Mouse (Mus musculus): ENCODE results near the gene Aven.

Gene Aven

DNA sequence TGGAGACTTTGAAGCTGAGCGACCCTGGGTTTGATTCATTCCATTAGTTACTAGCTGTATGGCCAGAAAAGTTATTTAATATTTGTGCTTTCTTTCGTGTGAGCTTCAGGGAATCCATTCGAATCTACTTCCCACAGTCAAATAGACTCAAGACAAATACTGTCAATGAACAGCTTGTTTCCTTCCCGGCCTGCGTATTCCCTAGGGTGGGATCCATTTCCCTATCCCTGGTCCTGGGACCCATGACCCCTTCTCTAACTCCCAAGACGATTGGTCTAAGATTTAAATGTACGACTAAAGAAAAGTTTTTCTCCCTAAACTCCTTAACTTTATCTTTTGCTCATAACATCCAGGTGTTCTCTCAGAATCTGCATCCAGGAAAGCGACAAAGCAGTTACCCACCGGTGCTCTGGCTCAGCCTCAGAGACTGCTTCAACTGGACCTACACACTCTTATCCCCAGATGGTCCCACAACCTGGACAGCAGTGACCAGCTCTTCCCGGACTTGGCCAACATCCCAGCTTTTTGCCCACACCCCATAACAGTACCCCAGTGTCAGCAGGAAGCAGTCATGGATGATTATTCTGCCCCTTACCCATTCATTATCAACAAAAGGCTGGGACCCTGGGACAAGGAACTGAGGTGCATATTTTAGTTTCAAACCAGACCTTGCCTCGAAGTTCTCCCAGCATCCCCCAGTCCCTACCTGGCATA, 2.1 kb upstream of the Aven start:
- DNase-seq (ENCODE audit: low spot score in 2 of 2), result no peak

DNA sequence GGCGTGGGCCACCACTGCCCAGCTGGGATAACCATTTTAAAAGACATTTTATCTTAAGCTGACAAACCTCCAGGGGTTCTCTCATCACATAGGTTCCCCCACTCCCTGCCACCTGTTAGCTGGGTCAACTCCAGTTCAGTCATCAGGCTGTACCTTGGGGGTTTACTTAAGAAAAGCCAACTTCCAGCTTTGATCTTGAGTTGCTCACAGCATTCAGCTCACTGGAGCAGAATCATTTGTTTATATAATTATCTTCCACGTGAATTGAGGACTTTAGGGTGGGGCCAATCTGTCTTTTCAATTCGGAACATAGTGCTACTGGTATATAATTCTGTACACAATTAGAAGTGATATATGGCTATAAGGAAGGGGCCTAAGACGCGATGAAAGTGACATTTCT, 1.1 kb upstream of the Aven start:
- no peak for DNase-seq (ENCODE audit: low spot score in 2 of 2)

DNA sequence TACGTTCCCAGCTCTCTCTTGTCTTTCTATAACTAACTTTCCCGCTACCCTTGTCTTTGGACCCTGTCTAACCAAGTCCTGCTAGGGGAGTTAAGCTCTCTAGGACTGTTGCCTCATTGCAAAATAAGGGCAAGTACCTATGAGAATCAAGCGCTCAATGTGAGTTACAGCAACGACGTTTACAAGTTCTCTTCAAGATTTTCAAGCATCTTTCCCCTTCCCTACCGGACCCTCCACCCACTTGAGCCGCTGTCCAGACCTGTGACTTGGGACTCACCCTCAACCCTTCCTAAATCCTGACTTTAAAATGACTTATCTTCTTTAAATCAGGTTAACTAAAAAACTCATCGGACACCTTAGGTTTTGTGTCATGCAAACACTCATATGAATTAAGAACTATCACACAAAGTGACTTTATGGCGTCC, 321 bp upstream of the Aven start:
- DNase-seq (ENCODE audit: low spot score in 2 of 2), result no peak

DNA sequence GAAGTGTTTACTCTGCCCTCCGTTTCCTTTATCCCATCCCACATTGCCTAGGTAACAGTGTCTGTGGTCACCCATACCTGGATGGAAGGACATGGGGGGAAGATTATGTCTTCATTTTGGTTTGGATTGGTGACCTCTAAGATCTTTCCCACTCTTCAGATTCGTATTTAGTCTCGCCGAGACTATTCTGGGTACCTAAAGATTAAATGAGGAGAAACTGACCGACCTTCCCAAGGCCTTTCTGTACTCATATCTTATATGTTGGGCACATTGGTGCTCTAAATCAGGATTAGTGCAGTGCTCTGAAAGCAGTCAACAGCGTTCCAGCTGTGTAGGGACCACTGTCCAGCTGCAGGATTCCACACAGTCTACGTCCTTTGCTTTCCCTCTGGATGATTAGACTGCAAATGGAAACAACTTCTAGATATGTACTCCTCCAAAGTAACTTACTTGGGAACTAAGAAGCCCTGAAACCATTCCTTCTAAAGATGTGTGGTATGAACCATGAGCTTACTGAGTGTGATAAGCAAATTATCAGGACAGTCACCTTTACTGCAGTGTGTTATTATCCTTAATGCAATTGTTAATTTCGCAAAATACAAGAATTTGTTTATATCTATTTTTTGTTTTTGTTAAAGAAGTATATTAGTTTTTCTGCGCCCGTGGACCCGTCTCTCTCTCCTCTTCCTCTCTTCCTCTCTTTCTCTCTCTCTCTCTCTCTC, 936 bp downstream of the Aven start:
- DNase-seq (ENCODE audit: low spot score in 2 of 2), result no peak

GRCm38 (mm10) chr2:112497851-112498250, 5.1 kb downstream of the Aven start:
- no peak for DNase-seq (ENCODE audit: low spot score in 2 of 2)

DNA sequence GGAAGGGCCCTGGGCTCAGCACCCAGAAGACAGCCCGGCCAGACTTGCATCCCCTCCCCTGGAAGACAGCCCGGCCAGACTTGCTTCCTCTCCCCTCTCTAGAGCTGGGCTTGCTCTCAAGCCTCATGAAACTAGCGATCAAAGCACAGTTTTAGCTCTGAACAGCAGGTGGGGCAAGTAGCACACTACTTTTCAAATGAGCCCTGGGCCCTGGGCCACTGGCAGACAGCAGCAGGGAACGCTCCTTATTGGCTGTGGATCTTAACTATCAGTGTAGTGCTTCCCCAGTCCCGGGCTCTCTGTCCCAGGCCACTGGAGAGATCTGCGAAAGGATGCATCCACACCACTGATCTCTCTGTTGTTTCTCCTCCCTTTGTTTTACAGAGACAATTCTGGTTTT, 8.4 kb downstream of the Aven start:
- DNase-seq (ENCODE audit: low spot score in 2 of 2), result peak; percentile 85 to 86

DNA sequence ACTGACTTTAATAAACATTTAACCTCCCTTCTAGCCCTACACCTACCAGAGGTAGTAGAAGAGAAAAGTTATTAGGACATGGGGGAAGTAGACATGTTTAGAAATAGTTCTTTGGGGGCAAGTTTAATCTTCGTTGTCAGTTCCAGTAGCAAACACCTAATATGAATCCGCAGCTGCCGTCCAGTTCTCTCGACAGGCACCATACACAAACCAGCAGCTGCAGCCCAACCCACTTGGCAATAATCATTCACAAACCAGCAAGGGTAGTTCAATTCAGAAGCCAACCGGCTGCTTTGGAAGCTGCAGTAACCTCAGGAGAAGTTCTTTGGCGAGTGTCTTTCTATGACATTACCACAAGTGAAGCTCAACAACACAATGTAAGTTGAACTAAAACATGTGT, 11.2 kb downstream of the Aven start:
- DNase-seq (ENCODE audit: low spot score in 2 of 2), result no peak

DNA sequence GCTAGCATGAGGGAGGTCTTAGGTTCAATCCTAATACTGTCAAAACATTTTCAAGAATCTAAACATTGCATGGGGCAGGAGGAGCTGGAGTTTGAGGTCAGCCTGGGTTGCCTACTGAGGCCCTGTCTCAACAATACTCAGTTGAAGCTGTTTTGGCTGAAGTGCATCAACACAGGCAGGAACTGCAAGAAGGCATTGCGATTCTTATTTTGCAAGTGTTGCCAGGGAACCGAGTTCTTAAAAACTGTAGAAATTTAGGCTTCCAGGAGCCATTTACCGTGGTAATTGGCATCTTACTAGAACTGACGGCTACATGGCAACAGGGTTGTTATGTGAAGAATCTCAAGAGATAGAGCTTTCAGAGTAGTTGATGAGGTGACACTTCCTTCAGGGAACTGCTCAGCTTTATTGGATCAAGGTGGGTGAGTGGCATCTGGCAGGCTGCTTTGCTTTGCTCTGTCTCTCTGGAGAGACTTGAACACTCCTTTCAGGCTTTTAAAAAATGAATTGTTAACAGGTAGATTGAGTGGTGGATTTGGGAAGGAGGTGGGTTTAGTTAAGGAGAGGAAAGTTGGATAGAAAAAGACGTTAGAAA, 14.2 kb downstream of the Aven start:
- DNase-seq (ENCODE audit: low spot score in 2 of 2), result no peak

- no peak for DNase-seq (ENCODE audit: low spot score in 2 of 2)
Measured at GRCm38 (mm10) chr2:112507444-112507843, 14.7 kb downstream of the Aven start.

DNA sequence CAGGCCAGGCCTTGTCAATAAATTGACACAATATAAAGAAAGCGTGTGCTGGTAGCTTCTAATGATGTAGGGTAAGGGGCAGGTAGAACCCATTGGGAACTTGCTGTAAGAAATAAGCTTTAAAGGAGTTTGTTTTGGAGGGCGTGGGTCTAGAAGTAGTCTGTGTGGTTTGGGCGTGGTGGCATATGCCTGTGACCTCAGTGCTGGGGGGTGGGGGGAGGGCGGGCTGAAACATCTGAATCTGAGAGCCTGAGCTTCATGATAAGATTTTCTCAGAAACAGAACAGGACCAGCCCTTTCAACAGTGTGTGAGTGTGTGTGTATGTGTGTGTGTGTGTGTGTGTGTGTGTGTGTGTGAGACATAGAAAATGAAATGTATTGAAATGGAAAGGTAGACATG, 17.4 kb downstream of the Aven start:
- no peak for DNase-seq (ENCODE audit: low spot score in 2 of 2)

- no peak for DNase-seq (ENCODE audit: low spot score in 2 of 2)
Measured at GRCm38 (mm10) chr2:112513036-112513435, 20.3 kb downstream of the Aven start.

- DNase-seq (ENCODE audit: low spot score in 2 of 2), result no peak
Measured at GRCm38 (mm10) chr2:112516728-112517127, 24.0 kb downstream of the Aven start.

DNA sequence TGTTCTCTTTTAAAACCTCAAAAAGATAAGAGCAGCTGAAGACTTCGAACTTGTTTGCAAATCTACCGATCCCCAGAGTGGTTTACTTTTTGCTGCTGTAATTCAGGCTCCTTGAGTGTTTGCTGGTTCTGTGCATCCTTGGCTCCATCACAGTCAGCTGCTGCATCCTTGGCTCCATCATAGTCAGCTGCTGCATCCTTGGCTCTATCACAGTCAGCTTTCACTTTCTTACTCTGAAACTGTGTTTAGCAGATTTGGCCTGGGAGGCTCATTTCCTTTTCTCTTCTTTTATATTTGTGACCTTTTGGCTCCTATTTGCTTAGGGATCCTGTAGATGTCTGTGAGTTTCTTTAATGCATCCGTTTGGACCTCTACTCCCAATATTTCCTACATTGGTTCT, 24.5 kb downstream of the Aven start:
- no peak for DNase-seq (ENCODE audit: low spot score in 2 of 2)

- no peak for DNase-seq (ENCODE audit: low spot score in 2 of 2)
Measured at GRCm38 (mm10) chr2:112518541-112518940, 25.8 kb downstream of the Aven start.

GRCm38 (mm10) chr2:112520526-112521482, 28.0 kb downstream of the Aven start:
- DNase-seq (ENCODE audit: low spot score in 2 of 2), result no peak

GRCm38 (mm10) chr2:112526933-112527332, 34.2 kb downstream of the Aven start:
- DNase-seq (ENCODE audit: low spot score in 2 of 2), result no peak

GRCm38 (mm10) chr2:112532812-112533496, 40.2 kb downstream of the Aven start:
- no peak for DNase-seq (ENCODE audit: low spot score in 2 of 2)

DNA sequence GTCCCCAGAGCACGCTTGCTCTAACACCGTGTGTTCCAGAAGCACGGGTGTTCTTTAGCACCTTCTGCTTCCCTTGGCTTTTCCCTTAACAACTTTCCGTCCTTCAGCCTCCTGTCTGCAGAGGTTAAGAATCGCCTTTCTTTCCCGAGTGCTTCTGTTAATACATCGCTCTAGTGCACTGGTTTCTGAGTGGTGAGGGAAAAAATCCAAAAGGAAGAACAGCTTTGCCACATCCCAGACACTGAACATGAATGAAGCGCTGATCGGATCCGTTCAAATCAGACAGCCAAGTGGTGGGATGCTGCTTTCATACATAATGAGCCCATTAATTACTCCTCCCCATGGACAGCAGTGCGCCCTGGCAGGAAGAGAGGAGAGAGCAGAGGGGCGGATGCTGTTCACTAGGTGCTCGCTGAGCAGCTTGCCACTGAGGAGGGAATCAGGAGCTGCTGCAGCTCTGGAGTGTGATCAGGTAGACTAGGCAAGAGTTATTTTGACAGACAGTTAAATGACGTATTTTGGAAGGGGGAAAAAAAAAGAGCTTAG, 42.0 kb downstream of the Aven start:
- peak; percentile 30 to 37 for DNase-seq (ENCODE audit: low spot score in 2 of 2)

DNA sequence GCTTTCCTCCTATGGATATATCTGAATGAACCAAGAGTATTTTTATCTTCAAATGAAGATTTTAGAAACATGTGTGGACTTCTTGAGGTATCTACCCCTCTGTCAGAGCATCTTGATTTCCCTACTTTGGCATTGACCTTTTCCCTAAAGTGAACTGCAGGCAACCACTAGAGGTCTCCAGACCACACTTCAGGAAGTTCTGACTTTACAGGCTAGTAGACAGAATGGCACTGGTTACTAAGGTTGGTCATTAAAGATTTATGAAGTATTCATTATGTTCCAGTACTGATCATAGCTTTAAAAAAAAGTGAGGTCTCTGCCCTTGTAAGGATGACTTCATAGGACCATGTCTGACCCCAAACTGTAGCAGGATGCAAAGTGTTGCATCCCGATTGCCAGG, 46.0 kb downstream of the Aven start:
- DNase-seq (ENCODE audit: low spot score in 2 of 2), result no peak

DNA sequence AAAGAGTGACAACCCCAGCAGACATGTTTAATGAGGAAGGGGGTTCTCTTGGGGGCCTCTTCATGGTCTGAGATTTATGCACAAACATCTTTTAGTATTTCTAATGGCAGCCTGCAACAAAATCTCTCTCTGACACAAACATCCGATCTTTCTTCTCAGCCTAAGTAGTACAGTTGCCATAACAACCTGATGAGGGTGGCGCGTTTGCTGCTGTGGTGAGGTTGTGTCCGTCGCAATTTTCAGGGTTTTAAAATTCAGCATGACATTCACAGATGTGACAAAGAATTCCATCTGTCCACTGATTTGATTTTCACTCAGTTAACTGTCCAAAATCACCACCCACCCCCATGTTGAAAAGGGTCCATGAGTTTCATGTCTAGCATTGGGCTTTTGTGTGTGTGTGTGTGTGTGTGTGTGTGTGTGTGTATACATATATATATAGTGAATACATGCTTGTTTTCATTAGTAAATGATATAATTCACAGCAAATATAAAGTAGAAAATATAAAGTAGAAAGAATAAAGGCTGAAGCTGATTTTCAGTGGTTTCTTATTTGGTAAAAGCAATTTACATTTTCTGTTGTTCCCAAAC, 49.0 kb downstream of the Aven start:
- peak; percentile 55 to 60 for DNase-seq (ENCODE audit: low spot score in 2 of 2)

DNA sequence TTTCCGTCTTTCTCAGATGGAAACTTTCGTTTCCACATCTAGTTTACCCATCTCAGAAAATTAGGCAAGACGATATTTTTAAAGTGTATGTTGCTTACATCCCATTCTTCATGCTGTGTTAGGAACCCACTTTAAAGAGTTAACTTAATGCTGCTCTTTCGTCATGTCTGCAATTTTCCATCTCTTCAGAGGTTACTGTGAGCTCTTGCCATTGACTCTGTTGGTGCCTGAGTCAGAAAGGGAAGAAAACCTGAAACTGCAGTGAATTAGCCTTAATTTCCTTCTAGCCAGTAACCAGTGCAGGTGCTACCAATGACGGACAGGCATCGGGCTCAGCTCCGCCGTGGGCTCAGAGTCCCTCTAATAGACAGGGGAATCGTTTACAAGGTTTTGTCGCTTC, 63.8 kb downstream of the Aven start:
- no peak for DNase-seq (ENCODE audit: low spot score in 2 of 2)
